ENCODE assay signal across 8 mouse cellular contexts in genomic region chr16:52061015-52061481, GRCm38 (mm10). TPM values are rescaled to one million over a fixed set of nuclear protein-coding genes. Genes with fewer than 3 reads are reported as not detected.
DNase-seq lines count a peak whose midpoint lies in the region; TF ChIP-seq lines count a peak whose summit lies in the region.

No protein-coding gene starts in this region.

- no peak overlapping the region; the same call in 1 of the 2 replicates for H3K4me3 ChIP-seq in layer of hippocampus, adult 2 months

- no peak for TF ChIP-seq CTCF in layer of hippocampus, adult 2 months (conservative IDR thresholded peaks at IDR 0.05)

- peak; percentile 41 for DNase-seq in adrenal gland, adult 2 months
- no peak for DNase-seq in adrenal gland, postnatal 36 days
- peak; percentile 48 for DNase-seq in right cerebral cortex, adult 18-20 months
- DNase-seq in right cerebral cortex, postnatal 4 days: no peak
- peak; percentile 49 to 76 for DNase-seq in layer of hippocampus, adult 2 months (ENCODE audit: low spot score in 2 of 2)
- DNase-seq in natural killer cell, adult 2 months (ENCODE audit: low spot score in 2 of 2): peak; percentile 72 to 76
- DNase-seq in retina, embryonic 14.5 days (ENCODE audit: low spot score): no peak
- DNase-seq in cerebellum, postnatal 4 days (ENCODE audit: low spot score in 2 of 2): no peak

- peak overlapping the region; percentile 64 for H3K27ac ChIP-seq in layer of hippocampus, adult 2 months

RNA-seq across cellular contexts. Expression of gene Cblb, which starts 30.0 kb away (rescaled TPM):
- total RNA-seq in adrenal gland, adult 2 months (2021): 10 to 100 TPM; 26.8 to 39.4 TPM
- 7.8 and 8.3 TPM in 2 replicates for polyA plus RNA-seq in adrenal gland, adult 2 months (2012; rRNA removed)
- total RNA-seq in adrenal gland, postnatal 36 days (2021): 10 to 100 TPM; 28.3 to 59.7 TPM
- total RNA-seq in layer of hippocampus, adult 2 months (2021): 10 to 100 TPM; 38.6 to 40.0 TPM

Comparison
In these comparisons a context has a peak if more than half of its experiments do, and no peak if none do; other contexts are left out.
1. DNase-seq: peak in adrenal gland, adult 2 months (single experiment), right cerebral cortex, adult 18-20 months (single experiment), layer of hippocampus, adult 2 months (2 of 2) and natural killer cell, adult 2 months (2 of 2); none in adrenal gland, postnatal 36 days (0 of 2), right cerebral cortex, postnatal 4 days (single experiment), retina, embryonic 14.5 days (single experiment) and cerebellum, postnatal 4 days (0 of 2).